Mouse (Mus musculus) G1E (cell line): ENCODE measurements around the gene Mbnl1. TPM values are rescaled to one million over a fixed set of nuclear protein-coding genes. Genes with fewer than 3 reads are reported as not detected.
A peak's percentile ranks its signal among the peaks of the same experiment; 100 is the strongest.

Source experiments
- ATAC-seq: 2 replicates; pipeline ENCODE4 v1.8.0; 2016; ENCODE audit warnings: mild to moderate bottlenecking; ENCODE audit not compliant: insufficient number of reproducible peaks, poor library complexity, low FRiP score, severe bottlenecking; ENCODE audit errors: extremely low read depth
- DNase-seq: peaks from one replicate; pipeline ENCODE4 v3.0.0; 2012; ENCODE audit warnings: low spot score
- H3K27me3 ChIP-seq: 2 replicates; pipeline ENCODE4 v1.6.1; 2012; ENCODE audit warnings: mild to moderate bottlenecking, low read length, inconsistent platforms; ENCODE audit not compliant: insufficient read depth
- H3K36me3 ChIP-seq: replicated peaks from 2 replicates; pipeline ENCODE3; 2012; ENCODE audit warnings: mild to moderate bottlenecking, inconsistent platforms
- H3K4me1 ChIP-seq: 2 replicates; pipeline ENCODE4 v1.6.1; 2012; ENCODE audit warnings: low read depth, low read length, inconsistent platforms, mixed read lengths; ENCODE audit not compliant: insufficient read depth
- H3K4me3 ChIP-seq: 2 replicates; pipeline ENCODE4 v1.5.1; 2012; ENCODE audit warnings: low read depth, mild to moderate bottlenecking, inconsistent platforms, low read length, moderate library complexity, mixed read lengths
- H3K9me3 ChIP-seq: replicated peaks from 2 replicates; pipeline ENCODE4 v1.6.1; 2012; ENCODE audit warnings: inconsistent platforms
- CTCF ChIP-seq: IDR thresholded peaks from 2 replicates; pipeline ENCODE4 v1.5.1; 2012; ENCODE audit warnings: low read depth, low read length, inconsistent platforms, mixed read lengths
- GATA1 ChIP-seq: IDR thresholded peaks from 2 replicates; pipeline ENCODE4 v1.6.1; 2012; ENCODE audit warnings: borderline replicate concordance, low read length, inconsistent platforms, mixed read lengths
- GATA2 ChIP-seq: IDR thresholded peaks from 2 replicates; pipeline ENCODE4 v1.6.1; 2012; ENCODE audit warnings: low read depth, low read length, inconsistent platforms, borderline replicate concordance
- POLR2AphosphoS5 ChIP-seq: IDR thresholded peaks from 2 replicates; pipeline ENCODE4 v1.6.1; 2012; ENCODE audit warnings: low read depth, low read length, inconsistent platforms; ENCODE audit not compliant: insufficient replicate concordance
- TAL1 ChIP-seq: conservative IDR thresholded peaks from 2 replicates; pipeline ENCODE4 v1.6.1; 2012; ENCODE audit warnings: low read depth, low read length, inconsistent platforms, mixed read lengths
- polyA plus RNA-seq: library from polyadenylated mRNA; stranded (reverse); fragments of >175 nt; gene quantifications from 2 replicates; pipeline ENCODE4 v1.2.3, GENCODE M21; 2012
- total RNA-seq, 2 experiments: library from RNA; stranded (forward) in 1 of 2; stranded (reverse) in 1 of 2; fragments of 200-1000 nt in 1 of 2; fragments of >200 nt in 1 of 2; fragmentation: Nextera tagmentation in 1 of 2; gene quantifications; 2 replicates each; pipeline ENCODE4 v1.2.3; 2014 to 2017

Gene Mbnl1
- total and polyA plus RNA-seq, 3 experiments, result 131 to 879 (median 680) TPM

GRCm38 (mm10) chr3:60582620-60583019, 110.0 kb downstream of the Mbnl1 start:
- DNase-seq (no peak), ATAC-seq (no peak)
- no peaks in the 10 kb centered on the region for H3K9me3 ChIP-seq
- no peak overlapping the region for H3K4me3 ChIP-seq
- H3K4me1 ChIP-seq, result peaks cover 78% of the 10 kb centered on the region
- H3K36me3 ChIP-seq, result peaks cover 51% of the 10 kb centered on the region
- no peaks in the 10 kb centered on the region for H3K27me3 ChIP-seq
- TF ChIP-seq GATA2, result no peak
- TF ChIP-seq GATA1, result no peak
- TF ChIP-seq TAL1, result no peak
- no peak for TF ChIP-seq POLR2AphosphoS5
- TF ChIP-seq CTCF, result no peak

DNA sequence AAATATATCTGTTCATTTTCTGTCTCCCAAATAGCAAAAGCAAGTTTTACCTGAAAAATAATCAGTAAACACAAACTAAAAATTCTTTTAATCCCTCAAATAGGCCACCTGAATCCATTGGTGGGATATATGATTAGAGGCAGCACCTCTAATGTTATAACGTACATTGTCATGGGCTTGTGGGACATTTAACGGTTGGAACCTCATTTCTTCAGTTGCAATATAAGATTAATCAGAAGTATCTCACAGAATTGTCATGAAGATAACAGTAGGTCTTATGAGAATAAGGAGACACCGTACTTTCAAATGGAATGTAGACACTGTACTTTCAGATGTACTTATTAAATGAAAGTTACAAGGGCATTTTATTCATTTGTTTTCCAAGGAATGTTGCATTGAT, 112.1 kb downstream of the Mbnl1 start:
- H3K9me3 ChIP-seq, result no peaks in the 10 kb centered on the region
- H3K36me3 ChIP-seq, result peaks cover 45% of the 10 kb centered on the region
- ATAC-seq (no peak), DNase-seq (no peak)
- no peak overlapping the region for H3K4me3 ChIP-seq
- no peaks in the 10 kb centered on the region for H3K27me3 ChIP-seq
- peaks cover 73% of the 10 kb centered on the region for H3K4me1 ChIP-seq
- no peak for TF ChIP-seq POLR2AphosphoS5

GRCm38 (mm10) chr3:60586046-60586445, 113.4 kb downstream of the Mbnl1 start:
- no peak for DNase-seq
- no peaks in the 10 kb centered on the region for H3K27me3 ChIP-seq
- no peak for TF ChIP-seq TAL1
- no peak for ATAC-seq
- no peaks in the 10 kb centered on the region for H3K9me3 ChIP-seq
- peaks cover 36% of the 10 kb centered on the region for H3K36me3 ChIP-seq
- no peak overlapping the region for H3K4me3 ChIP-seq
- H3K4me1 ChIP-seq, result peaks cover 72% of the 10 kb centered on the region

DNA sequence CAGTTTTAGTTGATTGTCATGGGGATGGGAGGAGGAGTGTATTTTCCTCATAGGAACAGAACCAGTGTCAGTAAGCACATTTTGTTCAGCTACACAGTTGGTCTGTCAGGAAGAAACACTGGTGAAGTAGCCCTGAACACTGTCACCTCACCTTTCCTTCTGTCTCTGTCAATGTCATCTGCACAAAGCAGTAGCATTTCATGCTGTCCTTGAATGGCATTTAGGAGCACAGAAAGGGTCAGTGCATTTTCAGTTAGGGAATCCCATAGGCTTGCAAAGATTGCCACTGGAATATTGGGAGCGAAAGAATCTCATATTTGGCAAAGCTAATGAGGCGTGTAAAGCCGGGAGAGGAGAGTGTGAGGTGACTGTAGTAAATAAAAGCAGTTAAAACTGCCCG, 114.5 kb downstream of the Mbnl1 start:
- ATAC-seq, result no peak
- Histone ChIP-seq H3K9me3 (no peaks in the 10 kb centered on the region), H3K4me3 (no peak overlapping the region), H3K27me3 (no peaks in the 10 kb centered on the region), H3K36me3 (peaks cover 40% of the 10 kb centered on the region), H3K4me1 (peaks cover 75% of the 10 kb centered on the region)
- TF ChIP-seq GATA1 (no peak), CTCF (no peak), GATA2 (no peak), POLR2AphosphoS5 (no peak), TAL1 (no peak)
- DNase-seq, result no peak

DNA sequence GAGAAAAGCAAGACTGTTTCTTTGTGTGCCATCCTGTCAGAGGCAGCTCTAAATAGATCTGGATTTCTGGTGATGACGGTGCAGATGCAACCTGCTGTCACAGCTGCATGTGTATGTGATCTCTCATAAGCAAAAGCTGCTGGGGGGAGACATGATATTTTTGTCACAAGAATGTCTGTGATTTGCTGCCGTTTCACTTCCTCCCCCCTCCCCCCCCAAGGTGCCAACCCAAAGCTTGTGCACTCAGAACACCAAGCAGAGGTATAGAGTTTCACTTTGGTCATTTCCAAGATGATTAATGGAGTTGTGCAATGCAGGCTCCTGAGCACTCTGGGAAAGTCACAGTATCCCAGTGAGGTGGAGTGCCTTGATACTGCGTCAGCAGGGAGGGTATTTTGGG, 116.7 kb downstream of the Mbnl1 start:
- Histone ChIP-seq H3K4me3 (no peak overlapping the region), H3K9me3 (no peaks in the 10 kb centered on the region), H3K4me1 (peaks cover 76% of the 10 kb centered on the region), H3K36me3 (peaks cover 53% of the 10 kb centered on the region), H3K27me3 (no peaks in the 10 kb centered on the region)
- no peak for DNase-seq
- ATAC-seq, result no peak
- no peak for TF ChIP-seq GATA1
- no peak for TF ChIP-seq GATA2
- no peak for TF ChIP-seq TAL1
- TF ChIP-seq POLR2AphosphoS5, result no peak
- TF ChIP-seq CTCF, result no peak

GRCm38 (mm10) chr3:60595606-60596005, 123.0 kb downstream of the Mbnl1 start:
- peaks cover 70% of the 10 kb centered on the region for H3K4me1 ChIP-seq
- DNase-seq (no peak), ATAC-seq (no peak)
- H3K36me3 ChIP-seq, result peaks cover 62% of the 10 kb centered on the region
- TF ChIP-seq GATA2, result no peak
- no peak for TF ChIP-seq POLR2AphosphoS5
- no peak for TF ChIP-seq GATA1
- H3K9me3 ChIP-seq, result no peaks in the 10 kb centered on the region
- peak overlapping the region; percentile 54; the same call in 1 of the 2 replicates for H3K4me3 ChIP-seq
- no peaks in the 10 kb centered on the region for H3K27me3 ChIP-seq

- no peaks in the 10 kb centered on the region for H3K9me3 ChIP-seq
- DNase-seq (no peak), ATAC-seq (no peak)
- peaks cover 75% of the 10 kb centered on the region for H3K4me1 ChIP-seq
- peaks cover 60% of the 10 kb centered on the region for H3K36me3 ChIP-seq
- H3K4me3 ChIP-seq, result no peak overlapping the region
- no peak for TF ChIP-seq GATA2
- no peak for TF ChIP-seq POLR2AphosphoS5
- TF ChIP-seq GATA1, result no peak
- TF ChIP-seq CTCF, result no peak
- TF ChIP-seq TAL1, result no peak
- no peaks in the 10 kb centered on the region for H3K27me3 ChIP-seq
Observed at GRCm38 (mm10) chr3:60596985-60597384, 124.4 kb downstream of the Mbnl1 start.
